Mouse (Mus musculus): ENCODE results near the gene Ogt. TPM values are rescaled to one million over a fixed set of nuclear protein-coding genes. Genes with fewer than 3 reads are reported as not detected.

The Ogt gene
- total RNA-seq (2015; ENCODE audit: low replicate concordance): 202 and 228 TPM in 2 replicates
- 128 and 130 TPM in 2 replicates for total RNA-seq (2017; ENCODE audit: low replicate concordance)

DNA sequence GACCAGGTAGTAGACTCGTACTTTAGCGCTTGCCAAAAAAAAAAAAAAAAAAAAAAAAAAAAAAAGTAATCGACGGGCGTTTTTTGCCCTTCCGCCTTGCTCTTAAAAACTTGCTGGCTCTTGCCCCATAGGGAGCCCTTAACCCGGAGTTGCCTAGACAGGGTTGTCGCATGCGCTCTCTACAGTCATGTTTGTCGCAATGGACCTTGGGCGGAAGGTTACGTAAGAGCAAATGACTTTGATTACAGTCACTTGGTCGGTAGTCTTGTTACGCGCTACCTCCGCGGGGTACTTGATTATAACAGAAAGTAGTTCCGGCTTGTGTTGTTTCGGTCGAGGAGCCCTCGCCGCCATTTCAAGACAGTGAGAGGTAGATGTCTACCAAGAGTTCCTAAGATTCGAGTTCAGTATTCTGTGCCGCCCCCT lies at the start of gene Ogt:
Gene Ogt, plus strand, starts transcription at position 320 of the 426 bp plus-strand sequence.
- peak; percentile 86 for ATAC-seq (replicated peaks; ENCODE audit: low FRiP score, poor library complexity, severe bottlenecking)

DNA sequence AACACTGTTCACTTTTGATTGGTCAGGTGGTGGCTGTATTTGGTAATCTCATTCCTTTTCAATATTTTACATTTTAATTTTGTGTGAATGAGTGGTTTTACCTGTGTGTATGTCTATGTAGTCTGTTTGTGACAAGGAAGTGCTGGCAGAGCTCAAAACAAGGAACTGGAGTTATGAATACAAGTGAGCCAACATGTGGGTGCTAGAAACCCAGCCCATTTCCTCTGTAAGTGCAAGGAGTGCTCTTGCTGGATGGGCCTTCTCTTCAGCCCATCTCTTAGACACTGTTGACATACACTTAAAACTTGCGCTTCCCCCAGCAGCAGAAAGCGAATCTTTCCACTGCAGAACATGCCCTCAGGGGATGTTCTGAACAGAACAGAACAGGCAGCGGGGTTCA lies 23.7 kb upstream of the Ogt start:
- no peak for ATAC-seq (replicated peaks; ENCODE audit: low FRiP score, poor library complexity, severe bottlenecking)

DNA sequence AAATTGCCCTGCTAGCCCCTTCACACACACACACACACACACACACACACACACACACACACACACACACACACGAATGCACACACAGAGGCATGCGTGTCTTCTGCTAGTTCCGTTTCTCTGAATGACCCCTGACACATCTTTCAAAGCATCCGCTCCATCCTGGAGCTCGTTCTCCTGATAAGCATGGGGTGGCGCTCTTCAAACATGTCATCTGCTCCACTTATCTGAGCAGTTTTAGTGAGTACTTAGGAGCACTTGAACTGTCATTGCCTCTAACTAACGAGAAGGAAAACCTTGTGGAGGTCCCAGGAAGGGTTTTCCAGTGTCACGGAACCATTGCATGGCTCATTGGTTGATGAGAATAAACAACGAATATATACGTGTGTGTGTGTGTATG lies 22.0 kb upstream of the Ogt start:
- no peak for ATAC-seq (replicated peaks; ENCODE audit: low FRiP score, poor library complexity, severe bottlenecking)

DNA sequence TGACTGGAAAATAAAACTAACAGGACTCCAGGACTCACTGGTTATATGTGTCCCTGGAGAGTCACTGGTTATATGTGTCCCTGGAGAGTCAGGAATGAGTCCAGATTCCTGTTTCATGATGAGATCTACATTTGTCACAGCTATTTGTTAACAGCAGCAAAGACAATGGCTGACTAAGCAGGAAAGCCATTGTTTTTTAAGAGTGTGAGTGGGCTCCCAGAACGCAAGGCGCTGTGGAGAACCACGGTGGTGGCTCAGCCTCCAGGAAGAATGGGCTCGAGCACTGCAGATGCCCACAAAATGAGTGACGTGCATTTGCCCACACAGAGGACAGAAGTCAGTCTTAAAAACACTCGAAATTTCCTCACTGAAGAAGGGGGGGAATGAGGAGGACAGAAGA lies 19.5 kb upstream of the Ogt start:
- ATAC-seq (replicated peaks; ENCODE audit: low FRiP score, poor library complexity, severe bottlenecking): no peak

- ATAC-seq (replicated peaks; ENCODE audit: low FRiP score, poor library complexity, severe bottlenecking): no peak
Measured at GRCm38 (mm10) chrX:101622539-101622938, 17.3 kb upstream of the Ogt start.

DNA sequence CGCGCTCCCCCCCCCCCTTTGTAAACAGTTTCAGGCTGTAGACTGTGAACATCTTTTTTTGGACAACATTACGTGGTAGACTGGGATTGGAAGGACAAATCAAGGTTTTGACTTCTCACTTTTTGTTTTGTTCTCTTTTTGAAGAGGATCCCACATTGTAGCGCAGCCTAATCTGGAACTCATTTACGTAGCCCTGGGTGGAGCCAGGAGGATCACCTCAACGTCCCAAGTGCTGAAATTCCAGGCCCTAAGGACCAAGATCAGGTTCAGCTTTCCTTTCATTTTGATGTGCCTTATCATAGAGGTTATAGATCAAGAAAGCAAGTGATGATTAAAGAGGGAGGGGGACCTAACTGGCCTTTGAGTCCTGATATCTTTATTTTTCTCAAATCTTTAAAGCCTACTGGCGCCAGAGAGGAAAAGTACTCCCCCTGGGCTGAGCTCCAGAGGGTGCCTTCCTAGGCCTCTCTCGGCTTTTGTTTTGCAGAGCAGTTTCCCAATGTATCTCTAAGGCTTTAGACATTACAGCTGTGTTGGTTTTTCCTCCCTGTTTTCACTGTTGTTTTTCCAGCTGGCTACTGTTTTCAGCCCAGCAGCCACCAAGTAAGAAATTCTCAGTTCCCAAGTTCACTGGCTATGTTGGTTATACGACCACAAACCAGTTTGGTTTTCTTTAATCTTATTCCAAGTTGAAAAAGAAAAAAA lies 2.9 kb upstream of the Ogt start:
- no peak for ATAC-seq (replicated peaks; ENCODE audit: low FRiP score, poor library complexity, severe bottlenecking)

DNA sequence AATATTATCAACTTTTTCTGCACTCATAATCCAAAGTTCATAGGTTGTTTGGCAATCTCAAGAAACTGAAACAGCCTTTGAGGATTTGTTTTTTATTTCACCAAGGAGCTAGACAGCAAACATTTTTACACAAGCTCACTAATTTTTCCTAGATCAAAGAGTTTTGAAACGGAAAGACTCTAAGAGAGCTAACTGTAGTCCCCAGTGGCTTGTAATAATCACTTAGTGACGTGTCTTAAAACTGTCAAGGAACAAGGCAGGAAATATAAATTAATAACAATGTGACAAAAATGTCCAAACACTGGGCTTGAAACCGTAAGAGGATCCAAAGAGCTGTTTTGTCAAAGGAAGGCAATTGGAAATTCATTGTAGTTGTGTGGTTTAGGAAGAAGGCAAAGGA lies 1.0 kb upstream of the Ogt start:
- ATAC-seq (replicated peaks; ENCODE audit: low FRiP score, poor library complexity, severe bottlenecking): no peak

DNA sequence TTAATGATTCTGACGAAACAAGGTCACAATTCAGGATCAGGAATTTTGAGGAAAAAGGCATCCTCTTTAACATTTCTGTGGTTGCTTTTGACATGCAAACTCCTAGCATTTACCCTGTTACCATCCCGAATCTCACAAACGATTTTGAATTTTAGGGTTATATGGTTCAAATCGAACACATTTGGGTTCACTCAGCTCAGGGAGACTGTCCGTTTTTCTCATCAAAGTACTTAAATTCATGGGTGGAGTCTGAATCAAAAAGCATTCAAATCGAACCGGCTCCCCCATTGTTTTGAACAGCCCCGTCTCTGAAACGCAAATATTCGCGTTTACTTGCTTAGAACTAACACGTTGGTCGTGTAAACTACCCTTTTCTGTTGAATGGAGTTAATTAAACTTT lies 554 bp upstream of the Ogt start:
- ATAC-seq (replicated peaks; ENCODE audit: low FRiP score, poor library complexity, severe bottlenecking): 0 out of 2 replicates have a peak, but pooled peaks have one; percentile 1

DNA sequence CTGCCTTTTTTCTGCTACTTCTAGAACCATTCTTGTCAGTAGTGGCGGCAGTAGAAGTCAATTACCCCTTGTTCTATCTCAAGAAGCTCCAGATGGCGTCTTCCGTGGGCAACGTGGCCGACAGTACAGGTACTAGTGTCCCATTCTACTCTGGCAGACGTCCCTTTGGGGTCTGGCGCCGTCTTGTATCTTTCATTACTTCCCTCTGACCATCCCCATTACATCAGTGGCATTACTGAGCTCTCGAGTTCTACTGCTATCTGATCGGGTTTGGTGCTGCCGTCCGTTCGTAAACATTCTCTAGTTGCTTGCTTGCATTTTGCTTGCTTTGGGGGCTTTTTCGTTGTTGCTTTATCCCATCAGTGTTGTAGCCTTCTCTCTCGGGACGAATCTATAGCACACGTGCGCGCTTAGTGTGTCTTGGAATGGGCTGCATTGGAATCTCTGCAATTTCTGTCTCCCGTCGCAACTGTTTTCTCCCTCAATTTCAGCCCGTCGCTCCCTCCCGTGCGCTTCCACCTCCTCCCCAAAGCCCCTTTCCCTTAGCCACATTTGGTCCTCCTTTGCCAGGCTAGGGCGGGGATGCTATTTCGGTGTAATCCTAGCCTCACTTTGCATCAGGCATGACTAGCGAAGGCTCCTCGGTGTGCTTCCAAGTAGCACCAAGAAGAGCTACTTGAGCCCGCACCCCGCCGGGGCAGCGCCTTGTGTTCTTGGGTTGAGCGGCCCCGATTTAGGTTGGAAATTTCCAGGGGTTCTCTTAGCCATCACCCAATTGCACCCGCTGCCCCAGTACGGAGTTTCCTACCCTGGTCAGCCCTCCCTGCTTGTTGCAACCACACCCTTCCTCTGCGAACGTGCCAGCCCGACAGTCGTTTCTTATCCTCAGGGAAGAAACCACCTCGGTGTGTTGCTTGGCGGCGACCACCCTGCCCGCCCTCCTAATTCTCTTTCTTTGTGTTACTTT lies 617 bp downstream of the Ogt start:
- peak; percentile 88 for ATAC-seq (replicated peaks; ENCODE audit: low FRiP score, poor library complexity, severe bottlenecking)

DNA sequence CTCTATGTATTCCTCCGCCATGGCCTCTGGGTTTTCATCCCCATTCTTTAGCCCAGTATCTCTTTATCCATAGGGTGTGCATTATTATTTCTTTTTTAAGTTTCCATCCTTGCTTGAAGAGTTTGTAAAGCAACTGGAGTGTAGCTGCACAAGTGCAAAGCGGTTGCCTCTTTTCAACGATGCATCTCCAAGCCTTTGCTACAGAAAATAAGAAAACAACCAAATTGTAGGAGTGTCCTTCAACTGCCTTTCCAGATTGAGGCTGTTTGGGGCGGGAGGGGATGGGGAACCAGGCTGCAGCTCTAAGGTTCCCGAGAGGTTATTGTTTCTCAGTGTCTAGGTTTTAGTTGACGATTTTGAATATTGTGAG lies 1.3 kb downstream of the Ogt start:
- no peak for ATAC-seq (replicated peaks; ENCODE audit: low FRiP score, poor library complexity, severe bottlenecking)

DNA sequence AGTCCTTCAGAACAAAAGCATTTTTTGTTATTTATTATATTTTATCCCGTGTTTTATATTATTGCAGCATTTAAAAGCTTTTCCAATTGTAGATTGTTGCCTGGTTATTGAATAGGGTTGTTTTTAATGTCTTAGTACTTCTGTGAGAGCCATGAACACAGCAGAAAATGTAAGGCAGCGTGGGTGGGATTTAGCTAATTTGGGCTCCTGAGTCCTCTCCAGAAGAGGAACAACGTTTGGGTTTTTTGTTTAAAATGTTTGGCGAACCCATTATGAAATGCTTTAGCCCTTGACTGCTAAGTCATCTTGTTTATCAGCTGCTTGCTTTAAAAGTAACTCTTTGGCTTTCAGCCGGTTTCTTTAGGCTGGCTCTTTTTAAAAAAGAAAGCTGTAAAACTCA lies 2.2 kb downstream of the Ogt start:
- ATAC-seq (replicated peaks; ENCODE audit: low FRiP score, poor library complexity, severe bottlenecking): no peak

GRCm38 (mm10) chrX:101645286-101645685 lies 5.4 kb downstream of the Ogt start:
- ATAC-seq (replicated peaks; ENCODE audit: low FRiP score, poor library complexity, severe bottlenecking): no peak

DNA sequence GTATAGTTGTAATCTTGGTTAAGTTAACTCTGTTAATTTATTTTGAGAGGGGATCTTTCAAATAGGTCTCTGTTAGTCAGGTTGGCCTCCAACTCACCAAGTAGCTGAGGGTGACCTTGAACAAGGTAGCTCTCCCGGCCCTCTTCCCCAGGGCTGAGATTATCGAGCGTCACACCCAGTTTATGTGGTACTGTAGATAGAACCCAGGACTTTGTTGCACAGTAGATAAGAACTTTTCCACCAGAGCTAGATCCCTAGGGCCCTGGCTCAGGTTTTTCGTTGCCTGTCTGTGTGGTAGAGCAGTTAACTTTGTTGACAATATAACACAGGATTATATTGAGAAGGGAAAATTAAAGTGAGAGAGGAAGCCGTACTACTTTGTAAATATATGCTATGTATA lies 6.8 kb downstream of the Ogt start:
- ATAC-seq (replicated peaks; ENCODE audit: low FRiP score, poor library complexity, severe bottlenecking): 0 out of 2 replicates have a peak, but pooled peaks have one; percentile 25

- ATAC-seq (replicated peaks; ENCODE audit: low FRiP score, poor library complexity, severe bottlenecking): no peak
Measured at GRCm38 (mm10) chrX:101695686-101696085, 55.8 kb downstream of the Ogt start.

DNA sequence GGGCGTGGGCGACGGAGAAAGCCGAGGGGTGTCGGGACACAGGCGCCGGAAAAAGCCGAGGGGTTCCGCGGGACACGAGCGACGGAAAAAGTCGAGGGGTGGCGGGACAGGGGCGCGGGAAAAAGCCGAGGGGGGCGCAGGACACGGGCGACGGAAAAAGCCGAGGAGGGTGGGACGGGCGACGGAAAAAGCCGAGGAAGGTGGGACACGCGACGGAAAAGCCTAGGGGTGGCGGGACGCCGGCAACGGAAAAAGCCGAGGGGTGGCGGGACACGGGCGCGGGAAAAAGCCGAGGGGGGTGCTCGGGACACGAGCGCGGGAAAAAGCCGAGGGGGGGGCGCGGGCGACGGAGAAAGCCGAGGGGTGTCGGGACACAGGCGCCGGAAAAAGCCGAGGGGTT lies 57.7 kb downstream of the Ogt start:
- no peak for ATAC-seq (replicated peaks; ENCODE audit: low FRiP score, poor library complexity, severe bottlenecking)

DNA sequence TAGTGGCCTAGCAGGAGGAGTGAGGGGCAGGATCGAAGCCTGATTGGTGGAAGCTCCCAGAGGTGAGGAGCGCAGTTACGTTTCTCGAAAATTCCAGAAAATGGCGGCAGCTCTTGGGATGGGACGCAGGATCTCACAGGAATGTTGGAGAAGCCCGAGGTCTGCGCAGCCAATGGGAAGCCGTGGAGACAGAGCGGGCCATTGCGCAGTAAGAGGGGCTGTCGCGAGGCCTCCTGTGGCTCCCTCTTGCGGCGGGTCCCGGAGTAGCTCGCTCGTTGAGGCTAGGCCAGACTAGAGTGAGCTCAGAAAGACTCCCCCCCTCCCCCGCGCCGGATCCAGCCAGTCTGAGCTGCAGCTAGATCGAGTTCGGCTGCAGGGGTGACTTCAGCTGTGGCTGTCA lies 58.4 kb downstream of the Ogt start:
- no peak for ATAC-seq (replicated peaks; ENCODE audit: low FRiP score, poor library complexity, severe bottlenecking)

- ATAC-seq (replicated peaks; ENCODE audit: low FRiP score, poor library complexity, severe bottlenecking): no peak
Measured at GRCm38 (mm10) chrX:101705111-101705510, 65.3 kb downstream of the Ogt start.

DNA sequence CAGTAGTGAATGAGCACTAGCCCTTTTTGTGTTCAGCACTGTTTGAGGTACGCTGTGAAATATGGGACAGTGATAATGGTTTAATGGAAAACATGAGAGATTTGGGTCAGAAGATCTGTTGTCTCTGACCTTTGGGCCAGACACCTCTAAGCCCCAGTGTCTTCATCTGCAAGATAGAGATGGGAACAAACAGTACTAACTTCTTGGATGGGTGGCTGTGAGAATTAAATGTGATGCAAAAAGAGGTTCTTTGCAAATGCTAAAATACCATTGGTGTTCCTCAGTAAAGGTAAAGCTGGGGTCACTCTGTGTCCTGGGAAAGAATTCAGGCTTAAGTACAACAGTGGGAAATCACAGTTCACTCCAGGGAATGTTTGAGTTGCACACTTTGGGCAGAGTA lies 80.5 kb downstream of the Ogt start:
- no peak for ATAC-seq (replicated peaks; ENCODE audit: low FRiP score, poor library complexity, severe bottlenecking)

GRCm38 (mm10) chrX:101730010-101730409 lies 90.2 kb downstream of the Ogt start:
- no peak for ATAC-seq (replicated peaks; ENCODE audit: low FRiP score, poor library complexity, severe bottlenecking)

GRCm38 (mm10) chrX:101732644-101733043 lies 92.8 kb downstream of the Ogt start:
- no peak for ATAC-seq (replicated peaks; ENCODE audit: low FRiP score, poor library complexity, severe bottlenecking)

- no peak for ATAC-seq (replicated peaks; ENCODE audit: low FRiP score, poor library complexity, severe bottlenecking)
Measured at GRCm38 (mm10) chrX:101733288-101733687, 93.4 kb downstream of the Ogt start.
